Mouse (Mus musculus) ES-Bruce4 (cell line): ENCODE measurements around the gene Sars. TPM values are rescaled to one million over a fixed set of nuclear protein-coding genes. Genes with fewer than 3 reads are reported as not detected.

Experiments used
- H3K27ac ChIP-seq: 2 replicates; pipeline ENCODE4 v1.5.1; 2012; ENCODE audit warnings: low read length, inconsistent platforms; ENCODE audit not compliant: insufficient read depth
- H3K27me3 ChIP-seq: 2 replicates; pipeline ENCODE4 v1.6.1; 2012; ENCODE audit warnings: mild to moderate bottlenecking, low read length, inconsistent platforms; ENCODE audit not compliant: control insufficient read depth, poor library complexity, insufficient read depth, severe bottlenecking
- H3K36me3 ChIP-seq: 2 replicates; pipeline ENCODE4 v1.6.1; 2012; ENCODE audit warnings: inconsistent platforms, mild to moderate bottlenecking, low read length, moderate library complexity; ENCODE audit not compliant: control insufficient read depth, poor library complexity, insufficient read depth, severe bottlenecking
- H3K4me1 ChIP-seq: one replicate; pipeline ENCODE4 v1.8.1; 2011; ENCODE audit warnings: low read length; ENCODE audit not compliant: control insufficient read depth, insufficient read depth
- H3K4me3 ChIP-seq: 2 replicates; pipeline ENCODE4 v1.5.1; 2011; ENCODE audit warnings: low read depth, mild to moderate bottlenecking, low read length
- H3K9ac ChIP-seq: 2 replicates; pipeline ENCODE4 v1.6.1; 2012; ENCODE audit warnings: low read depth, mild to moderate bottlenecking, inconsistent platforms; ENCODE audit not compliant: poor library complexity, severe bottlenecking
- H3K9me3 ChIP-seq: replicated peaks from 2 replicates; pipeline ENCODE4 v1.6.1; 2012; ENCODE audit warnings: mild to moderate bottlenecking, low read length, inconsistent platforms; ENCODE audit not compliant: control insufficient read depth, poor library complexity, insufficient read depth, severe bottlenecking
- CTCF ChIP-seq: IDR thresholded peaks from one replicate; pipeline ENCODE4 v1.8.1; 2011; ENCODE audit warnings: low read depth, low read length
- EP300 ChIP-seq: IDR thresholded peaks from 2 replicates; pipeline ENCODE4 v1.6.1; 2011; ENCODE audit warnings: low read depth, low read length; ENCODE audit not compliant: insufficient read depth
- POLR2A ChIP-seq: IDR thresholded peaks from one replicate; pipeline ENCODE4 v1.8.1; 2011; ENCODE audit warnings: low read length; ENCODE audit not compliant: insufficient read depth
- polyA plus RNA-seq: library from polyadenylated mRNA; stranded (reverse); fragments of >200 nt; gene quantifications from 2 replicates; pipeline ENCODE4 v1.2.4, GENCODE M21; 2011; ENCODE audit warnings: low read depth; ENCODE audit not compliant: missing spikeins, insufficient read depth, insufficient read length

Sars gene
- polyA plus RNA-seq, 1 experiment: 273 TPM

DNA sequence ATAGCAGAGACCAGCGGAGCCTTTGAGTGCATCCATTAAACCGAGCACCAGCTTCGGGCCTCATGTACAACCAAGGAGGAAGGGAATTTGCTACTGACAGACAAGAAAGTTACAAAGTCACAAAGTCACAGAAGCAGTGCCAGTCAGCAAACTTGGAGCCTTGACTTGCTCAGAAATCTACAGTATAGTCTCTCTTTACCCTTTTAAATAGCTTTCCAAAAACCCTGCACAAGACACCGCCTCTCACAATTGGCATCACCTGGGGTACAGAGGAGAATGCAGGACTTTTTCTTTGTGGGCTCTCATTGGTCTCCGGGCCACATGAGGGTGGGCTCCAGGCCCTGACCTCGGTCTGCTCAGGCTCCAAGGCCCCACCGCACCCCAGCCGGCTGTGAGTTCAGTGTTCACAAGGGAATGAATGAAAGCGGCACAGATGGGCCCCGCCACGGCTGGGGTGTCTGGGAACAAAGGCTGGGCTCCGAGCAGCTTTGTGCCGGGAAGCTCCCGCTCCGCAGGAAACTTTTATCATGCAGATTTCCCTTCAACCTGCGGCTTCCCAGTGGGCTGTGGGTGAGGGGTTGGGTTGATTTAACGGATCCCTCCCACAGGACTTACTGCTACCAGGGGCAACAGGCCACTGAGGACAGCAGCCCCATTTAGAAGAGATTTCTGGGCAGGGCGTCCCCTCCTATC, 11.7 kb downstream of the Sars start:
- H3K27me3 ChIP-seq: no peaks in the 10 kb centered on the region
- H3K9me3 ChIP-seq: no peaks in the 10 kb centered on the region
- H3K9ac ChIP-seq: no peak overlapping the region
- no peaks in the 10 kb centered on the region for H3K4me1 ChIP-seq
- TF ChIP-seq EP300: peak; percentile 92
- no peak for TF ChIP-seq CTCF
- TF ChIP-seq POLR2A: no peak
- H3K4me3 ChIP-seq: no peak overlapping the region
- H3K27ac ChIP-seq: peak overlapping the region; percentile 63
- peaks cover 75% of the 10 kb centered on the region for H3K36me3 ChIP-seq

GRCm38 (mm10) chr3:108432542-108433187, 12.3 kb downstream of the Sars start:
- peak overlapping the region; percentile 63 for H3K27ac ChIP-seq
- H3K9ac ChIP-seq: no peak overlapping the region
- no peak for TF ChIP-seq EP300
- no peak for TF ChIP-seq POLR2A
- TF ChIP-seq CTCF: no peak
- peaks cover 82% of the 10 kb centered on the region for H3K36me3 ChIP-seq
- no peaks in the 10 kb centered on the region for H3K9me3 ChIP-seq
- H3K27me3 ChIP-seq: no peaks in the 10 kb centered on the region
- H3K4me3 ChIP-seq: no peak overlapping the region
- H3K4me1 ChIP-seq: no peaks in the 10 kb centered on the region

DNA sequence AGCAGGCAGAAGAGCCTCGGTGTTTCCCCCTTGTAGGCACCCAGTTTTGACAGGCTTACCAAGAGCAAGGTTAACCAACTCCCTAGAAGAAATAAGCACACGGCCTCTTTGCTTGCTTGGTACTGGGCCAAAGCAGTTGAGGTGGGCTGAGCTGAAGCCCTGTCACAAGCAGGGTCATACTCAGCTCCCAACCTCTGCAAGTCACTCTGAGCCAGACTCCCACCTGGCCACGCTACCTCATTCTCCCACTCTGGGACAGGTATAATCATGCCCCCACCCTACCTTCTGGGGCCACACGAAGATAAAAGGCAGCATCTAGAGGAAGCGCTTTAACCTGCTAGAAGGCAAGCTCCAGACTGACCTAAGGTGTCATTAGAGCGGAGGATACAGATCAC, 19.4 kb downstream of the Sars start:
- Histone ChIP-seq H3K36me3 (peaks cover 45% of the 10 kb centered on the region), H3K4me1 (peaks cover 1% of the 10 kb centered on the region), H3K27me3 (no peaks in the 10 kb centered on the region), H3K9ac (no peak overlapping the region), H3K9me3 (no peaks in the 10 kb centered on the region), H3K4me3 (no peak overlapping the region), H3K27ac (no peak overlapping the region)
- no peak for TF ChIP-seq POLR2A
- no peak for TF ChIP-seq EP300
- no peak for TF ChIP-seq CTCF

DNA sequence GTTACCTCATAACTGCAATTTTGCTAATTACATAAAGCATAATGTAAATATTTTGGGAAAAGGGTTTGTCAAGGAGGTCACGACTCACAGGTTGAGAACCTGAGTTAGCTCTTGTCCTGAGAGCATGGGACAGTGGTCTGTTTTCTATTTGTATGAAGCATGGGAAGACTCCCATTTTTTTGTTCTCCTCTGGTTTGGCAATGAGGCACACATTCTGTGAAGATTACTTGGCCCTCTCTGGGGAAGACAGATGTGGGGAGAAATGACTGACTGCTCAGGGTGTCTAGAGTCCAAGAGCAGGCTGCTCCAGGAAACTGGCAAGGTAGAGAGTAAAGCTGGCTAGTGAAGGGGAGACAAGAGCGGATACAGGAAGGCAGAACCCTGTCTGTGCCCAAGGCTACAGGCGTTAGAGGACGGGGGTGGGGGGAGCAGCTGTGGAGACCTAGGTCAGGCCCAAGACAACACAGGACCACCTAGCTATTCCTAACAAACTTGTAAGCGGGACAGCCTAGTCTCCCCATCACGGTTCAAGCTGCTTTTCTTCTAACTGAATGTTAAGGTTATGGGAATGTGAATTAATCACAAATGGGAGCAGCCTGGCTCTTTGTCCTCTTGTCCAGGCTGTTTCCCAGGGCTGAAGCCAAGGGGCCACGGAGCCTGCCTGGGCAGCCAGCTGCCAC, 19.9 kb downstream of the Sars start:
- Histone ChIP-seq H3K27me3 (no peaks in the 10 kb centered on the region), H3K9me3 (no peaks in the 10 kb centered on the region), H3K9ac (no peak overlapping the region), H3K4me3 (no peak overlapping the region), H3K36me3 (peaks cover 42% of the 10 kb centered on the region), H3K4me1 (peaks cover 1% of the 10 kb centered on the region), H3K27ac (peak overlapping the region; percentile 23; the same call in 1 of the 2 replicates)
- TF ChIP-seq CTCF (no peak), EP300 (no peak), POLR2A (no peak)

DNA sequence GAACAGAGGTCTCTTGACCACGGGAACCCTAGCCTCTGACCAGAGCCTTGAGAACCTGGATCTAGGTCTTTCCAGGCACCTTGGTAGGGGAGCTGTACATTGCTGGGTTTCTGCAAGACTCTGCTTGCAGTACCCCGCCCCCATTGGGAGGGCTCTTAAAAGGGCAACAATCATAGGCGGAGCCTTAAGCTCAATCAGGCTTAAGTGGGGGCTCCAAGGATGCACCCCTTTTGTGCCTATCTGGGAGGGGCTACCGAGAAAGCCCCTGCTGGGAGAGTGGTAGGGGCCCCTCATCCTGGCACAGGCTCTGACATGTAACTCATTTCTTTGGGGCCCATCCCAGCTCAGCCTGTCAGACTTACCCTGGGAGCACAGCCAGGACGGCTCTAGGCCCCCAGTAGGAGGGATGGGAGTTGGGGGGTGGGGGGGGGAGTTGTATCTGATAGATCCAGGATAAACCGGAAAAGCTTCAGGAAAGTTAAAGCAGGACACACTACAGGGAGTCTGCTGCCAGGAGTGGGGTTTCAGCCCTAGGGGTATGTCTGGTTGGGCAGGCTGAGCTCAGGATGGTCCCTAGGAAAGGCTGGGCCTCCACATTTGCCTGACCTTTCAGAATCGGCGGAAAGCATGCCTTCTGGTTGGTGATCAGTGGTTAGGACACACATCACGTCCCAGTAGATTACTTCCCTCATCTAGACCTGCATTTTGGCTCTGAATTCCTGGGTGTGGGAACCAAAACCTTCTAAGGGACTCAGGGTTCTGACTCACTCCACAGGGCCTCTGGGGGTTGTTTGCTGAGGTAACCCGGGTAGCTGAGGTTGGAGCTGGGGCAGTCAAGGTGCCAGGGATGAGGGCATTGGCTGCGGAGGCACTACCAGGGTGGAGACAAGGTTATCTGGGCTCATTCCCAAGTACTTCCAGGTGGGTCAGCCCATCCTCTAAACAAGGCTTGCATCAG, 20.9 kb downstream of the Sars start:
- Histone ChIP-seq H3K9ac (no peak overlapping the region), H3K4me1 (peaks cover 1% of the 10 kb centered on the region), H3K27ac (peak overlapping the region; percentile 23; the same call in 1 of the 2 replicates)

More for the DNA sequence above, 20.9 kb downstream of the Sars start:
- no peaks in the 10 kb centered on the region for H3K9me3 ChIP-seq
- H3K27me3 ChIP-seq: no peaks in the 10 kb centered on the region
- no peak overlapping the region for H3K4me3 ChIP-seq
- TF ChIP-seq POLR2A (no peak), EP300 (no peak), CTCF (no peak)
- H3K36me3 ChIP-seq: peaks cover 32% of the 10 kb centered on the region
